Mouse (Mus musculus): ENCODE results near the gene Tmsb10.

DNA sequence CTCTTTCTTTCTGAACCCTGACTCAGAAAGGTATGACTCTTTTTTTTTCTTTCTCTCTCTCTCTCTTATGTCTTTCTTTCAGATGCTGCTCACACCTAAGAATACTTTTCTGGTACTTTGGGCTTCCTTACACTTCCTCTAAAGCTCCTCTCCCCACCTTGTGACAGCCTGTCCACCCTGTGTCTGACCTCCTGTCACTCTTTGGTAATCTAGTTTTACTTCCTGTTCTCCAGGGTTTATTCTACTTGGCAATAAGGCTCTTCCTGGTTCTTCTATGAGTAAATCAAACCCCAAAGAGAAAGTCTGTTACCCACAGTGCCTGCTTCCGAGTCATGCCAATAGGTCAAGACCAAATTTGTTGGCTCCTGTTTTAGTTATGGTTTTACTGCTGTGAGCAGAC is 25.6 kb downstream of the Tmsb10 start:
- no peak for TF ChIP-seq POLR2A (IDR thresholded peaks at IDR 0.05; ENCODE audit: borderline replicate concordance, insufficient read depth, low read length)
- no peak for TF ChIP-seq CTCF (IDR thresholded peaks at IDR 0.05; ENCODE audit: borderline replicate concordance, insufficient read depth, low read depth, low read length)
